Comparison of ENCODE assay signal across 26 mouse cellular contexts in the genomic region with DNA sequence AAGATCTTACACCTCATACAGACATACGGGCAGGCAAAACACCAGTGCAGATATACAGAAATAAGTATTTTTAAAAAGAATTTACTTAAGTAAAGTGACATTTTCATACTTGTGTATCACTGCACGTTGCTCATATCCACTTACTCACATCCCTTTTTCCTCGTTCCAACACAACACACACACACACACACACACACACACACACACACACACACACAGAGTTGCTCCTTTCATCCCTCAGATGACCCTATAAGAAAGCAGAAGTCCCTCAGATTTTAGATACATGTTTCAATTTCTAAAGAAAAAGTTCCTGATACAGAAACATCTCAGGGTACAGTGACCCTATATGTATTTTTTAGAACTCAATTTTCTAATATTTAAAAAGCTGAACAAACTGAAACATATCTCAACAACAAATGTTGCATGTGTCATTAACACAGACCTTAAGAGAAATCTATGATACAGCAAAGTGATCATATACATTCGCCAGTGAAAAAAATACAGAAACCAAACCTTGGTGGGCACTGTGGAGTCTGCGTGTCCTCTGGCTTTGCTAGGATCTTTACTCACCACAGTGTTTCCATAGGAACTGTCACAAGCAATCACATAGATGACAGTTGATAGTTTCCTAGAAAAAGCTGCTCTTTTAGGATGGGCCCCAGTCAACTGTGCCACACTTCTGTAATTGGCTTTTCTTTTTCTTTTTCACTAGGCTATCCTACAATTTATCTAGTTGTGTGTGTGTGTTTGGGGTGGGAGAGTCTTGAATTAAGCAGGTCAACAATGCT. TPM values are rescaled to one million over a fixed set of nuclear protein-coding genes. Genes with fewer than 3 reads are reported as not detected.
DNase-seq lines count a peak whose midpoint lies in the region; ATAC-seq and TF ChIP-seq lines count a peak whose summit lies in the region.
"Had no signal": no experiment of that assay in that cellular context is flagged by ENCODE, and none has a peak within 500 bp of the region (broad histone marks: within the 10 kb centered on the region; RNA-seq: fewer than 3 reads in every experiment).

No protein-coding gene starts in this region.

- H3K4me1 ChIP-seq in heart, postnatal 0 days (ENCODE audit: control insufficient read depth, insufficient read depth): peaks cover 17% of the 10 kb centered on the region
- H3K4me1 ChIP-seq in heart, adult 2 months (ENCODE audit: control insufficient read depth, insufficient read depth, low read length): peaks cover 5% of the 10 kb centered on the region
- peaks cover 37% of the 10 kb centered on the region for H3K4me1 ChIP-seq in bone marrow macrophage, adult 2 months (ENCODE audit: control insufficient read depth, insufficient read depth, low read length)

- no peaks in the 10 kb centered on the region for H3K9me3 ChIP-seq in heart, postnatal 0 days (replicated peaks; ENCODE audit: control insufficient read depth, low read length)
- H3K9me3 ChIP-seq: forebrain, embryonic 10.5 days; limb, embryonic 13.5 days; lung, embryonic 15.5 days; midbrain, embryonic 13.5 days had no signal

- TF ChIP-seq CTCF in heart, postnatal 0 days (IDR thresholded peaks at IDR 0.05; ENCODE audit: low read depth): no peak
- no peak for TF ChIP-seq CTCF in heart, adult 2 months (IDR thresholded peaks at IDR 0.05)
- no peak for TF ChIP-seq CTCF in bone marrow macrophage, adult 2 months (IDR thresholded peaks at IDR 0.05; ENCODE audit: low read depth, low read length)

- H3K27me3 ChIP-seq in heart, postnatal 0 days (ENCODE audit: control insufficient read depth, insufficient read depth, low read length): no peaks in the 10 kb centered on the region
- no peaks in the 10 kb centered on the region for H3K27me3 ChIP-seq in heart, adult 2 months (ENCODE audit: control insufficient read depth, insufficient read depth, low read length)
- H3K27me3 ChIP-seq: limb, embryonic 13.5 days; lung, embryonic 15.5 days; midbrain, embryonic 13.5 days had no signal

- H3K27ac ChIP-seq in heart, postnatal 0 days (ENCODE audit: low read depth): no peak overlapping the region
- H3K27ac ChIP-seq in heart, adult 2 months: no peak overlapping the region
- H3K27ac ChIP-seq in bone marrow macrophage, adult 2 months (ENCODE audit: insufficient read depth, low read depth, low read length): peak overlapping the region; percentile 59
- H3K27ac ChIP-seq: forebrain, embryonic 10.5 days; hindbrain, embryonic 14.5 days; limb, embryonic 13.5 days; liver, embryonic 14.5 days; lung, embryonic 15.5 days; midbrain, embryonic 13.5 days had no signal

- H3K9ac ChIP-seq in heart, postnatal 0 days (replicated peaks; ENCODE audit: low read depth, low read length): peak overlapping the region; percentile 10; the same call in 1 of the 2 replicates
- H3K9ac ChIP-seq in heart, adult 2 months (ENCODE audit: low read depth, low read length): no peak overlapping the region
- H3K9ac ChIP-seq: hindbrain, embryonic 14.5 days; liver, embryonic 14.5 days; lung, embryonic 15.5 days; midbrain, embryonic 13.5 days had no signal

- H3K79me2 ChIP-seq in heart, adult 2 months (replicated peaks; ENCODE audit: control insufficient read depth, insufficient read depth, low read length): peaks cover 2% of the 10 kb centered on the region; the same call in 1 of the 2 replicates

- ATAC-seq in heart, postnatal 0 days (ENCODE audit: insufficient read depth, low read depth): no peak
- no peak for ATAC-seq in cerebellum, adult (ENCODE audit: insufficient number of reproducible peaks, low FRiP score, low TSS enrichment)
- ATAC-seq: forebrain, embryonic 16.5 days; inflammation-experienced regulatory T-cells, adult 6 months; midbrain, embryonic 13.5 days had no signal

- 82% methylated on average over 5 of the region's 5 CpGs for WGBS in heart, postnatal 0 days
- WGBS in heart, adult 2 months: 74% methylated on average over 5 of the region's 5 CpGs

- H3K36me3 ChIP-seq in heart, postnatal 0 days (replicated peaks; ENCODE audit: control insufficient read depth, insufficient read depth, low read length): no peaks in the 10 kb centered on the region
- H3K36me3 ChIP-seq in heart, adult 2 months (ENCODE audit: control insufficient read depth, insufficient read depth, low read length): peaks cover 11% of the 10 kb centered on the region
- H3K36me3 ChIP-seq: forebrain, embryonic 10.5 days; lung, embryonic 15.5 days; midbrain, embryonic 13.5 days had no signal

- no peak for TF ChIP-seq POLR2A in heart, adult 2 months (IDR thresholded peaks at IDR 0.05; ENCODE audit: insufficient read depth, low read depth, low read length)
- no peak for TF ChIP-seq POLR2A in bone marrow macrophage, adult 2 months (IDR thresholded peaks at IDR 0.05; ENCODE audit: borderline replicate concordance, low read depth, low read length)

- TF ChIP-seq EP300 in heart, postnatal 0 days (IDR thresholded peaks at IDR 0.05; ENCODE audit: low read depth): no peak
- TF ChIP-seq EP300 in heart, adult 2 months (IDR thresholded peaks at IDR 0.05; ENCODE audit: insufficient read depth, low read depth, low read length): no peak

- DNase-seq in heart, postnatal 0 days (ENCODE audit: low spot score): no peak
- DNase-seq in heart, adult 2 months: no peak
- DNase-seq in A20 (ENCODE audit: low read depth, low spot score): peak; percentile 22
- peak; percentile 77 for DNase-seq in retina, embryonic 14.5 days (ENCODE audit: low spot score)
- no peak for DNase-seq in layer of hippocampus, adult 18-20 months (ENCODE audit: low spot score in 2 of 2)
- no peak for DNase-seq in layer of hippocampus, postnatal 25 days (ENCODE audit: extremely low spot score in 1 of 2, low spot score in 1 of 2)
- DNase-seq: adrenal gland, postnatal 14 days; cerebellum, adult 9-11 months; gastrocnemius, postnatal 10 days; heart, adult 11 months; heart, postnatal 36 days; kidney, adult 8-10 months; kidney, postnatal 10 days; layer of hippocampus, postnatal 36 days; lung, postnatal 4 days had no signal

- H3K4me2 ChIP-seq in heart, postnatal 0 days (ENCODE audit: low read depth, low read length): no peak overlapping the region
- H3K4me2 ChIP-seq: hindbrain, embryonic 14.5 days; limb, embryonic 13.5 days; lung, embryonic 15.5 days; midbrain, embryonic 13.5 days had no signal

- intact Hi-C loops in heart, adult 2 months (cut with DNase I): no loop called here

- H3K4me3 ChIP-seq in heart, postnatal 0 days (ENCODE audit: low read depth, low read length): no peak overlapping the region
- no peak overlapping the region for H3K4me3 ChIP-seq in heart, adult 2 months
- no peak overlapping the region for H3K4me3 ChIP-seq in bone marrow macrophage, adult 2 months (ENCODE audit: insufficient read depth, low read length)
- H3K4me3 ChIP-seq: forebrain, embryonic 10.5 days; limb, embryonic 13.5 days; lung, embryonic 15.5 days; midbrain, embryonic 13.5 days; myocyte had no signal

RNA-seq across cellular contexts. Expression of a gene that starts 26.3 kb away (rescaled TPM):
- 5.0 and 8.1 TPM in 2 replicates for total RNA-seq in heart, postnatal 0 days (2014; rRNA removed; ENCODE audit: low replicate concordance)
- 2.0 and 2.6 TPM in 2 replicates for polyA plus RNA-seq in heart, postnatal 0 days (2015; fragmentation: Nextera tagmentation; extraction: Ambion mirVana)
- total RNA-seq in heart, adult 2 months (2021): 10 to 100 TPM; 10.2 to 13.9 TPM
- 6.4 and 9.8 TPM in 2 replicates for polyA plus RNA-seq in heart, adult 2 months (2012; rRNA removed)
- 27.5 and 27.8 TPM in 2 replicates for polyA plus RNA-seq in bone marrow macrophage, adult 2 months (2012; ENCODE audit: insufficient read depth, insufficient read length, missing spikeins)
- total RNA-seq in layer of hippocampus, adult 18-20 months (2021): 1 to 10 TPM; 10.0 TPM
- 1 to 10 TPM; 8.9 TPM for total RNA-seq in layer of hippocampus, postnatal 25 days (2021)

Comparison
In these comparisons a context has a peak if more than half of its experiments do, and no peak if none do; other contexts are left out.
1. DNase-seq: peak in A20 (single experiment) and retina, embryonic 14.5 days (single experiment); none in heart, postnatal 0 days (single experiment), heart, adult 2 months (0 of 2), layer of hippocampus, adult 18-20 months (0 of 2) and layer of hippocampus, postnatal 25 days (0 of 2).